Comparison of ENCODE assay signal across 1 mouse cellular context in the genomic region with DNA sequence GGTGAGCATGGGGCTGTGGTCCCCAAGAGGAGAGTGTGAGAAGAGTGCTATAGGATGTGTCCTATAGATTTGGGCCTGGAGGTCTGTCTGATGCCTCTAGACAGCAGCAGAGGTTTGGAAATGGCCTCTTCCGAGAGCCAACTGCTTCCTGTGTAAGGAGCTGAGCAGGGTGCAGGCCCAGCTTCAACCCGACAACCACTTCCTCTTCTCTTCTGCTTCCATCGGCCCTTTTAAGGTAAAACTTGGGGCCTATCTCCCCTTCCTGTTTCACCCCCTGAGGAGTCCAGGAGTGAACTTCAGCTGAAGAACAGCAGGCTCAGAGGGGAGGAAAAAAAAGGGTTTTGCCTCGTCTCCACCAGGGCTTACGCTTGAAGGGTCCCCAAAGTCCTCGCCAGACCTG.
TF ChIP-seq lines count a peak whose summit lies in the region.

No protein-coding gene starts in this region.

TF ChIP-seq in MEL, 35 proteins besides CTCF, POLR2A, EP300 and RAD21:
- TF ChIP-seq E2F4 (IDR thresholded peaks at IDR 0.05; ENCODE audit: borderline replicate concordance, low read depth, low read length) (no peak), ELF1 (IDR thresholded peaks at IDR 0.05; ENCODE audit: low read depth, low read length) (peak; percentile 82), JUND (IDR thresholded peaks at IDR 0.05; ENCODE audit: low read depth, low read length) (no peak), NELFE (IDR thresholded peaks at IDR 0.05; ENCODE audit: low read depth, low read length) (peak; percentile 59), MYB (IDR thresholded peaks at IDR 0.05; ENCODE audit: low read depth, low read length) (no peak), TCF12 (IDR thresholded peaks at IDR 0.05; ENCODE audit: low read depth, low read length) (0 out of 2 replicates have a peak, but pooled peaks have one; percentile 35), ETS1 (IDR thresholded peaks at IDR 0.05; ENCODE audit: low read depth, low read length) (peak; percentile 62; the same call in 1 of the 2 replicates), KAT2A (conservative IDR thresholded peaks at IDR 0.05; ENCODE audit: low read depth, low read length) (no peak), UBTF (IDR thresholded peaks at IDR 0.05; ENCODE audit: borderline replicate concordance, insufficient read depth, low read depth, low read length) (no peak), GABPA (IDR thresholded peaks at IDR 0.05; ENCODE audit: low read depth, low read length) (no peak), USF2 (IDR thresholded peaks at IDR 0.05; ENCODE audit: borderline replicate concordance in 1 of 2, insufficient read depth in 1 of 2, low read depth in 1 of 2, low read length in 2 of 2) (no peak), ZC3H11A (IDR thresholded peaks at IDR 0.05; ENCODE audit: low read depth, low read length) (no peak), MAX (IDR thresholded peaks at IDR 0.05; ENCODE audit: low read length) (peak; percentile 60), HCFC1 (IDR thresholded peaks at IDR 0.05; ENCODE audit: low read depth, low read length) (peak; percentile 73), ZNF384 (IDR thresholded peaks at IDR 0.05; ENCODE audit: low read depth, low read length) (peak; percentile 51), SIN3A (IDR thresholded peaks at IDR 0.05; ENCODE audit: low read length) (peak; percentile 81), SMC3 (IDR thresholded peaks at IDR 0.05; ENCODE audit: low read depth, low read length) (no peak), TAL1 (IDR thresholded peaks at IDR 0.05; ENCODE audit: low read length) (no peak), ZMIZ1 (IDR thresholded peaks at IDR 0.05; ENCODE audit: low read depth, low read length) (peak; percentile 63; the same call in 1 of the 2 replicates), TBP (IDR thresholded peaks at IDR 0.05; ENCODE audit: low read depth, low read length) (peak; percentile 77; the same call in 1 of the 2 replicates), MAZ (IDR thresholded peaks at IDR 0.05; ENCODE audit: low read depth, low read length) (peak; percentile 68; the same call in 1 of the 2 replicates), RCOR1 (IDR thresholded peaks at IDR 0.05; ENCODE audit: low read depth, low read length) (0 out of 2 replicates have a peak, but pooled peaks have one; percentile 47), POLR2AphosphoS5 (IDR thresholded peaks at IDR 0.05; ENCODE audit: borderline replicate concordance, low read depth, low read length) (no peak), MYC (IDR thresholded peaks at IDR 0.05; ENCODE audit: low read depth, low read length) (peak; percentile 72; the same call in 1 of the 2 replicates), GATA1 (IDR thresholded peaks at IDR 0.05; ENCODE audit: low read depth, low read length) (no peak), MXI1 (IDR thresholded peaks at IDR 0.05; ENCODE audit: low read depth, low read length) (no peak; the same call in 1 of the 2 replicates)
